Mouse (Mus musculus) cerebral cortex, adult 2 months (tissue): ENCODE data around the gene Prdm9.

Experiments used
- WGBS: fragments of 180-500 bp; shearing (Covaris S2); methylation state at CpG from one replicate; pipeline ENCODE4 v1.1.7; 2018; 5-methylcytosine and 5-hydroxymethylcytosine counted together

The Prdm9 gene

GRCm38 (mm10) chr17:15564014-15564927 lies at the start of gene Prdm9:
TSS of gene Prdm9 (minus strand) at chr17:15564354.
- WGBS: under 1% methylated on average over 43 of the region's 43 CpGs

GRCm38 (mm10) chr17:15599496-15599895 lies 35.3 kb upstream of the Prdm9 start:
- WGBS: 83% methylated on average over 9 of the region's 11 CpGs

- WGBS: 77% methylated on average over 7 of the region's 7 CpGs
Measured at GRCm38 (mm10) chr17:15591216-15591881, 27.2 kb upstream of the Prdm9 start.

GRCm38 (mm10) chr17:15588116-15588515 lies 24.0 kb upstream of the Prdm9 start:
- 83% methylated on average over 2 of the region's 2 CpGs for WGBS

DNA sequence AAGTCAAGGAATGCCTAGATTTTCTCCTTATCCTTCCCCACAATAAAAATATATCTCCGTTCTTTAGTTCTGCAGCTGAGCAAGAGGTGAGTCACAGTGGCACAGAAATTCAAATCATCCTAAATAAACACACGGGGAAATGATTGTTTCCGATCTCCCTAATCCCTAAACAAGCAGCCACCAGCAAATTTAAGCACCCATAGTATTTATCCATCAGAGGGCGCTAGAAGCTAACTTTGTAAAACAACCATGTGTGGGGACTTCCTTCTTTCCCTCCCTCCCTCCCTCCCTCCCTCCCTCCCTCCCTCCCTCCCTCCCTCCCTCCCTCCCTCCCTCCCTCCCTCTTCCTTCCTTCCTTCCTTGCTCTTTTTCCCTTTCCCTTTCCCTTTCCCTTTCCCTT lies 21.5 kb upstream of the Prdm9 start:
- 25% methylated on average over 4 of the region's 4 CpGs for WGBS

- 87% methylated on average over 7 of the region's 7 CpGs for WGBS
Measured at GRCm38 (mm10) chr17:15583071-15583470, 18.9 kb upstream of the Prdm9 start.

GRCm38 (mm10) chr17:15580072-15580447 lies 15.9 kb upstream of the Prdm9 start:
- 94% methylated on average over 2 of the region's 2 CpGs for WGBS

GRCm38 (mm10) chr17:15579410-15580071 lies 15.4 kb upstream of the Prdm9 start:
- 88% methylated on average over 7 of the region's 7 CpGs for WGBS

- WGBS: 1% methylated on average over 32 of the region's 32 CpGs
Measured at GRCm38 (mm10) chr17:15577291-15577694, 13.1 kb upstream of the Prdm9 start.

DNA sequence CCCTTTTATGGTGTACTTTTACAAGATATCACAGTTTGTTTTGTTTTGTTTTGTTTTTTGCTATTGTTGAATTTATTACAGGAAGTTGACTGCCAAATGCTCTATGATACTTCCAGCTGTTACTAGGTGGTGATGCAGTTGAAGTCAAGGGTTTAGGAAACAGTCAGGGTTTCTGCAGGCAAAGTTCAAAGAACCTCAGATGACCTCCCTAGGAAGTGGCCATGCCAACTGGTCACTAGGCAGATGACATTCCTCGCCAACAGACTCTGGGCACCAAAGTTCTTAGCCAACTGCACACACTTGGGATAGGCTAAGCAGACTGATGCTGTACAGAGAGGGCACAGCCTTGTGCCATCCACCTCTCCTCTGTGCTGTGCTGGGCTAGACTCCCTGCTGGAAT lies 10.9 kb upstream of the Prdm9 start:
- 68% methylated on average over 1 of the region's 1 CpGs for WGBS

DNA sequence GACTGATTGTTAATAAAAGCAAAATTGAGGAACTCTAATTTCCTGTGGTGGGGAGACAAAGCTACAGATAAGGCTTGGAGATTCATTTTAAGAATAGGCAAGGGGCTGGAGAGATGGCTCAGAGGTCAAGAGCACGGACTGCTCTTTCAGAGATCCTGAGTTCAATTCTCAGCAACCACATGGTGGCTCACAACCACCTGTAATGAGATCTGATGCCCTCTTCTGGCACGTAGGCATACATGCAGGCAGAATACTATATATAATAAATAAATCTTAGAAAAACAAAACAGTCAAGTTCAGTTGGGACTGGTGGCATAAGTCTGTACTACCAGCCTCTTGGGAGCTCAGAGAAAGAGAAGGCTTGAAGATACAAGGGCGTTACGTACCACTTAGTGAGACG lies 2.8 kb upstream of the Prdm9 start:
- WGBS: 77% methylated on average over 5 of the region's 5 CpGs

- 38% methylated on average over 12 of the region's 12 CpGs for WGBS
Measured at GRCm38 (mm10) chr17:15564928-15565300, 760 bp upstream of the Prdm9 start.

DNA sequence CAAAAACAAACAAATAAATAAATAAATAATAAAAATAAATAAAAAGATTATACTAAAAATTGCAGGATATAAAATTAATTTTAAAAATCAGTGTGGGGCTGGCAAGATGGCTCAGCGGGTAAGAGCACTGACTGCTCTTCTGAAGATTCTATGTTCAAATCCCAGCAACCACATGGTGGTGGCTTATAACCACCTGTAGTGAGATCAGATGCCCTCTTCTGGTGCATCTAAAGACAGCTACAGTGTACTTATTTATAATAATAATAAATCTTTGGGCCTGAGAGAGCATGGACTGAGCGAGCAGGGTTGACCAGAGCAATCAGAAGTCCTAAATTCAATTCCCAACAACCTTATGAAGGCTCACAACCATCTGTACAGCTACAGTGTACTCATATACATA lies 4.2 kb downstream of the Prdm9 start:
- WGBS: 96% methylated on average over 2 of the region's 2 CpGs

DNA sequence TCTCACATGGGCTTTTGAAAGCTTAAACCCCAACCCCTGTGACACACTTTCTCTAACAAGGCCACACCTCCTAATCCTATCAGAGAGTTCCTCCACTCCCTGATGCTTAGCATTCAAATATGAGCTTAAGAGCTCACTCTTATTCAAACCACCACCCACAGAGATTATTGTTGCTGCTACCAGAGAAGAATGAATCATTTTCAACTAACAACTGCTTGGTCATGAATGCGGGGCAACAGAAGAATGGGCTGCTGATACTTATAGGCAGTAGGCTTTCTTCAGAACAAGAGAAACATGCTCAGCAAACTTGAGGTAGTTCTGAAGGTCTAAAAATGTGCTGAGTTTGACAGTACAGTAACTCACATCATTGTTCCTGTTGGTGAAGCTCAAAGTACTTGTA lies 14.4 kb downstream of the Prdm9 start:
- 68% methylated on average over 1 of the region's 1 CpGs for WGBS

DNA sequence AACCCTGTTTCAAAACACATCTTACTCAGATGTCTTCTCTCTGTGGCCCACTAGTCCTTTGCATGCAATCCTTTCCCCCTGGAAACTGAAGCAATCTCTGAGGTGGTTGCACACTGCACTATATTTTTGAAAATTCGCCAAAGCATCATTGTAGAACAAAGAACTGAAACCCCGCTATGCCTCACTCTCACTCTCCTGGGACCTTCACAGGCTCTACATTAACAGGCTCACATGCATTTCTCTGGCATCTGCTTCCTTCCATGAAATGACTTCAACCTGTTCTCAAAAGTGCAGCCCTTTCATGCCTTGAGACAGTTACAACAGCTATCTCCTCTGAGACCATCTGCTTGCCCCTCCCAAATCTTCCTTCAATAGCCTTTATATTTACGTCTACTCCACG lies 17.7 kb downstream of the Prdm9 start:
- WGBS: 78% methylated on average over 4 of the region's 4 CpGs

DNA sequence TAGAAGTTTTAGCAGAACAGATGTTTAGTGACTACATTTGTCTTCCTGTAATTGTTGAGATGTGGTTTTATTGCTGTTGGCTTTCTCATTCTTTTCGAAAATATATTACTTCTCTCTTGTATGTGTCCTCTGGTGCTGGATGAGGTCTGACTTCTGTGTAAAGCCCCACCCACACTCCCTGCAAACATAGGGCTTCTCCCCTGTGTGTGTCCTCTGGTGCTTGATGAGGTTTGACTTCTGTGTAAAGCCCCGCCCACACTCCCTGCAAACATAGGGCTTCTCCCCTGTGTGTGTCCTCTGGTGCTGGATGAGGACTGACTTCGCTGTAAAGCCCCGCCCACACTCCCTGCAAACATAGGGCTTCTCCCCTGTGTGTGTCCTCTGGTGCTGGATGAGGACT lies 20.3 kb downstream of the Prdm9 start:
- 59% methylated on average over 4 of the region's 4 CpGs for WGBS

GRCm38 (mm10) chr17:15540309-15540708 lies 23.8 kb downstream of the Prdm9 start:
- 71% methylated on average over 4 of the region's 4 CpGs for WGBS

GRCm38 (mm10) chr17:15536457-15536904 lies 27.7 kb downstream of the Prdm9 start:
- WGBS: 2% methylated on average over 33 of the region's 33 CpGs

- 15% methylated on average over 8 of the region's 8 CpGs for WGBS
Measured at GRCm38 (mm10) chr17:15535943-15536342, 28.2 kb downstream of the Prdm9 start.

GRCm38 (mm10) chr17:15535162-15535800 lies 28.9 kb downstream of the Prdm9 start:
- WGBS: 51% methylated on average over 11 of the region's 11 CpGs

DNA sequence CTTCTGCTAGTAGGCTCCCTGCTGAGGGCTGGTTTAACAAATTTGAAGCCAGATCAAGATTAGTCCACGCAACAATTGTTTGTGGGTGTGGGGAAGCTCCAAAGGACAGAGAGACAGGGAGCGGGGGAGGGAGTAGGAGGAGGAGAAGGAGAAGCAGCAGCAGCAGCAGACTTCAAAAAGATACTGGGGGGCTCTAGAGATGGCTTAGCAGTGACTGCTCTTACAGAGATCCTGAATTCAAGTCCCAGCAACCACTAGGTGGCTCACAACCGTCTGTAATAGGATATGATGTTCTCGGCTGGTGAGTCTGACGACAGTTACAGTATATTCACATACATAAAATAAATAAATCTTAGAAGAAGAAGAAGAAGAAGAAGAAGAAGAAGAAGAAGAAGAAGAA lies 34.0 kb downstream of the Prdm9 start:
- 5% methylated on average over 5 of the region's 5 CpGs for WGBS

- 80% methylated on average over 2 of the region's 2 CpGs for WGBS
Measured at GRCm38 (mm10) chr17:15528887-15529286, 35.3 kb downstream of the Prdm9 start.
